Mouse (Mus musculus) MEL (cell line): ENCODE measurements around the gene Fam166a. TPM values are rescaled to one million over a fixed set of nuclear protein-coding genes. Genes with fewer than 3 reads are reported as not detected.
A peak's percentile ranks its signal among the peaks of the same experiment; 100 is the strongest.

Source experiments
- DNase-seq: peaks from one replicate; pipeline ENCODE4 v3.0.0; 2011; ENCODE audit warnings: low read depth, low spot score
- H3K27ac ChIP-seq: 2 replicates; pipeline ENCODE4 v1.5.1; 2012; ENCODE audit warnings: low read depth, mild to moderate bottlenecking, control low read depth, low read length, moderate library complexity; ENCODE audit not compliant: control insufficient read depth
- H3K27me3 ChIP-seq, 2 experiments: fragments of 150-350 bp in 1 of 2; sonication (generic) in 1 of 2; 2 replicates each; pipeline ENCODE4 v1.6.1; 2012; ENCODE audit warnings: low read length in 2 of 2, mild to moderate bottlenecking in 2 of 2, improper control_type of control experiment in 1 of 2, moderate library complexity in 1 of 2; ENCODE audit not compliant: insufficient read depth in 2 of 2, control insufficient read depth in 1 of 2
- H3K36me3 ChIP-seq, 2 experiments: 2 replicates each; pipeline ENCODE4 v1.6.1; 2012 to 2014; ENCODE audit warnings: low read length in 2 of 2, improper control_type of control experiment in 1 of 2, inconsistent platforms in 1 of 2, mild to moderate bottlenecking in 1 of 2; ENCODE audit not compliant: insufficient read depth in 2 of 2, control insufficient read depth in 1 of 2
- H3K4me1 ChIP-seq, 2 experiments: fragments of 150-350 bp in 1 of 2; sonication (generic) in 1 of 2; 2 replicates each; pipeline ENCODE4 v1.6.1; 2012; ENCODE audit warnings: low read length in 2 of 2, improper control_type of control experiment in 1 of 2, mild to moderate bottlenecking in 1 of 2; ENCODE audit not compliant: insufficient read depth in 2 of 2, control insufficient read depth in 1 of 2
- H3K4me3 ChIP-seq, 2 experiments: fragments of 150-350 bp in 1 of 2; sonication (generic) in 1 of 2; 2 replicates each; pipeline ENCODE4 v1.5.1; 2012; ENCODE audit warnings: low read depth in 2 of 2, low read length in 2 of 2, mild to moderate bottlenecking in 2 of 2, moderate library complexity in 2 of 2, control low read depth in 1 of 2, improper control_type of control experiment in 1 of 2; ENCODE audit not compliant: control insufficient read depth in 1 of 2, insufficient read depth in 1 of 2
- H3K79me2 ChIP-seq: 2 replicates; pipeline ENCODE4 v1.6.1; 2012; ENCODE audit warnings: mild to moderate bottlenecking, low read length, moderate library complexity; ENCODE audit not compliant: control insufficient read depth, poor library complexity, insufficient read depth
- H3K9ac ChIP-seq: 2 replicates; pipeline ENCODE4 v1.6.1; 2012; ENCODE audit warnings: low read depth, mild to moderate bottlenecking, control low read depth, low read length, moderate library complexity; ENCODE audit not compliant: control insufficient read depth, poor library complexity, severe bottlenecking
- H3K9me3 ChIP-seq: fragments of 150-350 bp; sonication (generic); replicated peaks from 2 replicates; pipeline ENCODE4 v1.6.1; 2012; ENCODE audit warnings: mild to moderate bottlenecking, low read length, improper control_type of control experiment, moderate library complexity; ENCODE audit not compliant: insufficient read depth
- CHD1 ChIP-seq: IDR thresholded peaks from 2 replicates; pipeline ENCODE4 v1.6.1; 2012; ENCODE audit warnings: low read depth, mild to moderate bottlenecking, inconsistent platforms, low read length, improper control_type of control experiment
- CTCF ChIP-seq, 3 experiments: IDR thresholded peaks in 2 of 3; conservative IDR thresholded peaks in 1 of 3; 2 replicates each; pipeline ENCODE4 v1.5.1; 2011 to 2012; ENCODE audit warnings: low read length in 3 of 3, low read depth in 2 of 3, mild to moderate bottlenecking in 2 of 3, improper control_type of control experiment in 1 of 3, inconsistent platforms in 1 of 3, mixed read lengths in 1 of 3, moderate library complexity in 1 of 3; ENCODE audit not compliant: control insufficient read depth in 1 of 3, insufficient read depth in 1 of 3, poor library complexity in 1 of 3, severe bottlenecking in 1 of 3
- E2F4 ChIP-seq: IDR thresholded peaks from 2 replicates; pipeline ENCODE4 v1.6.1; 2011; ENCODE audit warnings: low read depth, low read length, improper control_type of control experiment, borderline replicate concordance
- ELF1 ChIP-seq: IDR thresholded peaks from 2 replicates; pipeline ENCODE4 v1.6.1; 2014; ENCODE audit warnings: low read depth, mild to moderate bottlenecking, inconsistent platforms, low read length, improper control_type of control experiment, moderate library complexity
- ETS1 ChIP-seq: IDR thresholded peaks from 2 replicates; pipeline ENCODE4 v1.6.1; 2012; ENCODE audit warnings: low read depth, mild to moderate bottlenecking, inconsistent platforms, low read length, improper control_type of control experiment, moderate library complexity
- GABPA ChIP-seq: IDR thresholded peaks from 2 replicates; pipeline ENCODE4 v1.6.1; 2012; ENCODE audit warnings: low read depth, mild to moderate bottlenecking, inconsistent platforms, low read length, improper control_type of control experiment, moderate library complexity
- GATA1 ChIP-seq: IDR thresholded peaks from 2 replicates; pipeline ENCODE4 v1.6.1; 2011; ENCODE audit warnings: low read depth, low read length, improper control_type of control experiment
- JUND ChIP-seq: IDR thresholded peaks from 2 replicates; pipeline ENCODE4 v1.6.1; 2011; ENCODE audit warnings: low read depth, mild to moderate bottlenecking, improper control_type of control experiment, low read length
- MAZ ChIP-seq: IDR thresholded peaks from 2 replicates; pipeline ENCODE4 v1.6.1; 2012; ENCODE audit warnings: low read depth, mild to moderate bottlenecking, inconsistent platforms, low read length, improper control_type of control experiment
- MEF2A ChIP-seq: IDR thresholded peaks from 2 replicates; pipeline ENCODE4 v1.6.1; 2014; ENCODE audit warnings: low read depth, mild to moderate bottlenecking, inconsistent platforms, low read length, improper control_type of control experiment; ENCODE audit not compliant: poor library complexity, insufficient replicate concordance, severe bottlenecking; ENCODE audit errors: extremely low read depth
- MXI1 ChIP-seq: IDR thresholded peaks from 2 replicates; pipeline ENCODE4 v1.6.1; 2011; ENCODE audit warnings: mild to moderate bottlenecking, low read depth, low read length, improper control_type of control experiment
- MYB ChIP-seq: IDR thresholded peaks from 2 replicates; pipeline ENCODE4 v1.6.1; 2011; ENCODE audit warnings: mild to moderate bottlenecking, low read depth, low read length, improper control_type of control experiment
- MYC ChIP-seq: IDR thresholded peaks from 2 replicates; pipeline ENCODE4 v1.6.1; 2011; ENCODE audit warnings: low read depth, mild to moderate bottlenecking, low read length, improper control_type of control experiment, moderate library complexity
- NRF1 ChIP-seq: IDR thresholded peaks from 2 replicates; pipeline ENCODE4 v1.6.1; 2014; ENCODE audit warnings: low read depth, mild to moderate bottlenecking, inconsistent platforms, low read length, improper control_type of control experiment, moderate library complexity; ENCODE audit not compliant: poor library complexity, insufficient read depth, severe bottlenecking
- POLR2A ChIP-seq, 2 experiments: IDR thresholded peaks; 2 replicates each; pipeline ENCODE4 v1.6.1; 2011 to 2012; ENCODE audit warnings: low read length in 2 of 2, mild to moderate bottlenecking in 2 of 2, control low read depth in 1 of 2, improper control_type of control experiment in 1 of 2, low read depth in 1 of 2, moderate library complexity in 1 of 2; ENCODE audit not compliant: control insufficient read depth in 1 of 2, insufficient read depth in 1 of 2, poor library complexity in 1 of 2
- POLR2AphosphoS2 ChIP-seq: IDR thresholded peaks from 2 replicates; pipeline ENCODE4 v1.6.1; 2011; ENCODE audit warnings: low read length, improper control_type of control experiment
- POLR2AphosphoS5 ChIP-seq: IDR thresholded peaks from 2 replicates; pipeline ENCODE4 v1.6.1; 2012; ENCODE audit warnings: low read depth, borderline replicate concordance, mild to moderate bottlenecking, inconsistent platforms, low read length, moderate library complexity, mixed read lengths
- RAD21 ChIP-seq: IDR thresholded peaks from 2 replicates; pipeline ENCODE4 v1.6.1; 2011; ENCODE audit warnings: mild to moderate bottlenecking, low read depth, low read length, improper control_type of control experiment
- RCOR1 ChIP-seq: IDR thresholded peaks from 2 replicates; pipeline ENCODE4 v1.6.1; 2012; ENCODE audit warnings: low read depth, mild to moderate bottlenecking, inconsistent platforms, low read length, improper control_type of control experiment
- SIN3A ChIP-seq: IDR thresholded peaks from 2 replicates; pipeline ENCODE4 v1.6.1; 2012; ENCODE audit warnings: low read length, improper control_type of control experiment, inconsistent platforms
- SMC3 ChIP-seq: IDR thresholded peaks from 2 replicates; pipeline ENCODE4 v1.6.1; 2011; ENCODE audit warnings: low read depth, low read length, improper control_type of control experiment
- TAL1 ChIP-seq: IDR thresholded peaks from 2 replicates; pipeline ENCODE4 v1.6.1; 2012; ENCODE audit warnings: mild to moderate bottlenecking, inconsistent platforms, low read length, moderate library complexity, mixed read lengths
- TBP ChIP-seq: IDR thresholded peaks from 2 replicates; pipeline ENCODE4 v1.8.0; 2011; ENCODE audit warnings: low read depth, low read length, improper control_type of control experiment
- TCF12 ChIP-seq: IDR thresholded peaks from 2 replicates; pipeline ENCODE4 v1.6.1; 2014; ENCODE audit warnings: low read depth, mild to moderate bottlenecking, inconsistent platforms, low read length, improper control_type of control experiment, moderate library complexity
- UBTF ChIP-seq: IDR thresholded peaks from 2 replicates; pipeline ENCODE4 v1.6.1; 2012; ENCODE audit warnings: low read depth, mild to moderate bottlenecking, inconsistent platforms, low read length, improper control_type of control experiment, moderate library complexity, borderline replicate concordance; ENCODE audit not compliant: insufficient read depth
- USF1 ChIP-seq: IDR thresholded peaks from 2 replicates; pipeline ENCODE4 v1.6.1; 2014; ENCODE audit warnings: low read depth, mild to moderate bottlenecking, inconsistent platforms, low read length, improper control_type of control experiment, moderate library complexity
- USF2 ChIP-seq, 2 experiments: IDR thresholded peaks; 2 replicates each; pipeline ENCODE4 v1.6.1; 2011 to 2012; ENCODE audit warnings: improper control_type of control experiment in 2 of 2, low read length in 2 of 2, borderline replicate concordance in 1 of 2, inconsistent platforms in 1 of 2, low read depth in 1 of 2, mild to moderate bottlenecking in 1 of 2; ENCODE audit not compliant: insufficient read depth in 1 of 2
- ZC3H11A ChIP-seq: IDR thresholded peaks from 2 replicates; pipeline ENCODE4 v1.6.1; 2012; ENCODE audit warnings: low read depth, mild to moderate bottlenecking, inconsistent platforms, low read length, improper control_type of control experiment
- ZKSCAN1 ChIP-seq: IDR thresholded peaks from 2 replicates; pipeline ENCODE4 v1.6.1; 2012; ENCODE audit warnings: low read depth, mild to moderate bottlenecking, inconsistent platforms, low read length, improper control_type of control experiment, moderate library complexity
- ZMIZ1 ChIP-seq: IDR thresholded peaks from 2 replicates; pipeline ENCODE4 v1.6.1; 2012; ENCODE audit warnings: low read depth, mild to moderate bottlenecking, inconsistent platforms, low read length, improper control_type of control experiment, moderate library complexity
- ZNF384 ChIP-seq: IDR thresholded peaks from 2 replicates; pipeline ENCODE4 v1.6.1; 2012; ENCODE audit warnings: low read depth, mild to moderate bottlenecking, inconsistent platforms, low read length, improper control_type of control experiment
- polyA plus RNA-seq, 2 experiments: library from polyadenylated mRNA; stranded (reverse) in 1 of 2; unstranded in 1 of 2; fragments of >175 nt in 1 of 2; fragments of >200 nt in 1 of 2; gene quantifications; 2 replicates each; pipeline versions ENCODE4 v1.2.1 to v1.2.4; 2012; ENCODE audit warnings: low replicate concordance in 2 of 2, low read depth in 1 of 2; ENCODE audit not compliant: insufficient read length in 2 of 2, insufficient read depth in 1 of 2, missing spikeins in 1 of 2
- total RNA-seq: library from RNA; depleted of rRNA; stranded (reverse); fragments of 300-350 nt; gene quantifications from 2 replicates; pipeline ENCODE4 v1.2.3, GENCODE M21; 2012

Fam166a gene
- total and polyA plus RNA-seq, 3 experiments: 1.1 to 15.6 TPM; not detected in 1

DNA sequence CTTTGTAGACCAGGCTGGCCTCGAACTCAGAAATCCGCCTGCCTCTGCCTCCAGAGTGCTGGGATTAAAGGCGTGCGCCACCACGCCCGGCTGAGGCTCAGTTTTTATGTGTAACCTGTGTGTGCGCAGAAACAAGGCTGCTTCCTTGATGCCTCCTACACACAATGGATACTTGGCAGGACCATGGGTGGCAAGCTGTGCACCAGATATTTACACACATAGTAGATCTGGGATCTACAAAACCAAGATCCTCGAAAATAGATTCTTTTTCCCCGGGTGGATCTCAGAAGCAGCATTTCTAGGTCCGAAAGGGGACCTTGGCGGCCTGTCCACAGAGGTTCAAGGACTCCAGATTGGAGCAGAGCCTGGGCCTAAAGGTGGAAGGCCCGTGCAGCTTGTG lies 43.3 kb downstream of the Fam166a start:
- H3K79me2 ChIP-seq: peaks cover 43% of the 10 kb centered on the region
- no peaks in the 10 kb centered on the region for H3K9me3 ChIP-seq
- H3K4me1 ChIP-seq: peaks cover 4 to 35% of the 10 kb centered on the region in 2 experiments; a peak in 3 of 4 replicates
- H3K36me3 ChIP-seq: peaks cover 0 to 24% of the 10 kb centered on the region in 2 experiments; a peak in 2 of 4 replicates
- peak overlapping the region; percentile 70 for H3K27ac ChIP-seq
- H3K27me3 ChIP-seq: no peaks in the 10 kb centered on the region
- TF ChIP-seq TBP (peak; percentile 50; the same call in 1 of the 2 replicates), ELF1 (no peak)
- peak overlapping the region; percentile 86 for H3K9ac ChIP-seq
- DNase-seq: no peak
- H3K4me3 ChIP-seq: peak overlapping the region; percentile 79 to 80

DNA sequence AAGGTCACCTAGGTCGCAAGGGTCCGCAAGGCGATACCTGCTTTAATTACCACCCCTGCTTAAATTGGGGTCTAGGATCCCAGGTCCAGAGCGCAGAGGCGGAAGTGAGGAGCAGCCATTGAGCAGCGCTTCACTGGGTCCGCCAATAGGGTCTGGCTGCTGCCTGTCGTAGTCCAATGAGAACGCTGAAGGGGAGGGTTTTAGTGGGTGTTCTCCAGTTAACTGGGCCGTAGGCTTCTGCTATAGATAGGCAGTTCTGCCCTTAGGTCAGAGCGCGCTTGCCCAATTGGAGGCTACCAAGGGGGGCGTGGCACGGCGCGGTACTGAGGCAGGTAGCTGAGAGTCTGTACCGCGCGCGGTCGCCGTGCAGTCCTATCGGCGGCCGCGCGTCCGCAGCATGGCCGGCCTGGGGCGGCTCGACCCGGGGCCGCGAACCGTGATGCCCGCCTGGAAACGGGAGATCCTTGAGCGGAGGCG lies 43.8 kb downstream of the Fam166a start, which contains the start of gene Tprn:
Tprn (plus strand) TSS at position 328 of the 477 bp plus-strand sequence.
- Histone ChIP-seq H3K9ac (peak within 1 kb of the TSS; percentile 93), H3K4me3 (peak within 1 kb of the TSS; percentile 90 to 95), H3K36me3 (peaks cover 0 to 25% of the 10 kb centered on the region in 2 experiments; a peak in 2 of 4 replicates), H3K79me2 (peaks cover 48% of the 10 kb centered on the region), H3K27ac (peak within 1 kb of the TSS; percentile 70), H3K4me1 (peaks cover 8 to 36% of the 10 kb centered on the region in 2 experiments; a peak in 3 of 4 replicates), H3K9me3 (no peaks in the 10 kb centered on the region), H3K27me3 (no peaks in the 10 kb centered on the region)
- peak; percentile 99 for DNase-seq
- TF ChIP-seq GABPA (no peak), RAD21 (no peak), E2F4 (no peak), RCOR1 (no peak), POLR2A (IDR thresholded peaks at IDR 0.05; ENCODE audit: control insufficient read depth in 1 of 2, insufficient read depth in 1 of 2, low read depth in 1 of 2, low read length in 2 of 2, poor library complexity in 1 of 2) (peak; percentile 90 to 93), MYB (no peak), USF1 (no peak), GATA1 (peak; percentile 50; the same call in 1 of the 2 replicates), MYC (0 out of 2 replicates have a peak, but pooled peaks have one; percentile 51), TCF12 (no peak), CHD1 (no peak), USF2 (IDR thresholded peaks at IDR 0.05; ENCODE audit: borderline replicate concordance in 1 of 2, insufficient read depth in 1 of 2, low read depth in 1 of 2, low read length in 2 of 2) (no peak), MAZ (no peak), ZNF384 (no peak), CTCF (IDR thresholded peaks at IDR 0.05 in 2 of 3, conservative IDR thresholded peaks at IDR 0.05 in 1 of 3; ENCODE audit: control insufficient read depth in 1 of 3, insufficient read depth in 1 of 3, low read depth in 2 of 3, low read length in 3 of 3, poor library complexity in 1 of 3, severe bottlenecking in 1 of 3) (no peak), MXI1 (peak; percentile 76), SIN3A (peak; percentile 84), SMC3 (no peak), MEF2A (0 out of 2 replicates have a peak, but pooled peaks have one; percentile 16), POLR2AphosphoS5 (no peak), ETS1 (no peak), JUND (no peak), TAL1 (no peak), ZMIZ1 (peak; percentile 88), UBTF (no peak), ZC3H11A (no peak), NRF1 (peak; percentile 70), POLR2AphosphoS2 (peak; percentile 55), ZKSCAN1 (no peak)
